9 mouse cellular contexts compared by ENCODE assay signal in the genomic region with DNA sequence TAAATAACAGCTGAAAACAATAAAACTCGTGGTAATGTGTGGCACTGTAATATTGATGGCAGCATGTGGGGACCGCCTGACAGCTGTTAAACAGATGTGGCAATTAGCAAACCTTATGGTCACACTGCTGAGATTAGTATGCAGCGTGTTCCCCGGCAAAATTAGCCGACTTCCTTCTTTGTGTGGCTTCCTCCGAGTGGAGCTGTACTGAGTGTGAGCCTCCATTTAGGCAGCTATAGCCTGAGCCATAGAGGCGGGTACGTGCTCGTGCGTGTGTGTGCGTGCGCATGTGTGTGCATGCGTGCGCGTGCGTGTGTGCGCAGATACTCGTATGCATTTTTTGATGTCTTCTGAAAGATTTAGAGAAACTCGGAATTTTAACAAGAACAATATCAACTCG. TPM values are rescaled to one million over a fixed set of nuclear protein-coding genes. Genes with fewer than 3 reads are reported as not detected.
DNase-seq lines count a peak whose midpoint lies in the region; ATAC-seq and TF ChIP-seq lines count a peak whose summit lies in the region.
"Had no signal": no experiment of that assay in that cellular context is flagged by ENCODE, and none has a peak within 500 bp of the region (broad histone marks: within the 10 kb centered on the region; RNA-seq: fewer than 3 reads in every experiment).

No protein-coding gene starts in this region.

- 71% methylated on average over 20 of the region's 20 CpGs for WGBS in lung, embryonic 16.5 days
- 64% methylated on average over 20 of the region's 20 CpGs for WGBS in embryonic facial prominence, embryonic 13.5 days
- WGBS in hindbrain, postnatal 0 days = 71% methylated on average over 20 of the region's 20 CpGs
- WGBS in neural tube, embryonic 13.5 days = 55% methylated on average over 20 of the region's 20 CpGs

- H3K36me3 ChIP-seq in lung, embryonic 16.5 days (ENCODE audit: control insufficient read depth, insufficient read depth, low read length) = no peaks in the 10 kb centered on the region
- no peaks in the 10 kb centered on the region for H3K36me3 ChIP-seq in embryonic facial prominence, embryonic 13.5 days
- no peaks in the 10 kb centered on the region for H3K36me3 ChIP-seq in hindbrain, postnatal 0 days (ENCODE audit: insufficient read depth, low read length)
- no peaks in the 10 kb centered on the region for H3K36me3 ChIP-seq in neural tube, embryonic 13.5 days

- no peak for TF ChIP-seq CTCF in hindbrain, postnatal 0 days (IDR thresholded peaks at IDR 0.05; ENCODE audit: low read depth)

- no peaks in the 10 kb centered on the region for H3K4me1 ChIP-seq in lung, embryonic 16.5 days (replicated peaks; ENCODE audit: control insufficient read depth, insufficient read depth, low read length)
- 0 out of 2 replicates have a peak, but pooled peaks cover 6% of the 10 kb centered on the region for H3K4me1 ChIP-seq in embryonic facial prominence, embryonic 13.5 days
- H3K4me1 ChIP-seq in hindbrain, postnatal 0 days (ENCODE audit: insufficient read depth, low read length) = no peaks in the 10 kb centered on the region
- H3K4me1 ChIP-seq in neural tube, embryonic 13.5 days (replicated peaks) = peaks cover 39% of the 10 kb centered on the region

- peak; percentile 52; the same call in 1 of the 2 replicates for ATAC-seq in lung, embryonic 16.5 days (ENCODE audit: low read depth)
- no peak for ATAC-seq in embryonic facial prominence, embryonic 13.5 days (ENCODE audit: insufficient number of reproducible peaks, insufficient read depth, low FRiP score, low TSS enrichment, low read depth)
- peak; percentile 47; the same call in 1 of the 2 replicates for ATAC-seq in hindbrain, postnatal 0 days
- ATAC-seq in neural tube, embryonic 13.5 days (ENCODE audit: low read depth) = peak; percentile 85

- no peak overlapping the region for H3K4me2 ChIP-seq in lung, embryonic 16.5 days (ENCODE audit: low read depth, low read length)
- peak overlapping the region; percentile 30 for H3K4me2 ChIP-seq in embryonic facial prominence, embryonic 13.5 days
- H3K4me2 ChIP-seq in hindbrain, postnatal 0 days (ENCODE audit: low read depth, low read length) = no peak overlapping the region
- peak overlapping the region; percentile 23 for H3K4me2 ChIP-seq in neural tube, embryonic 13.5 days

- no peak overlapping the region for H3K4me3 ChIP-seq in lung, embryonic 16.5 days (ENCODE audit: low read length)
- no peak overlapping the region for H3K4me3 ChIP-seq in embryonic facial prominence, embryonic 13.5 days
- H3K4me3 ChIP-seq in hindbrain, postnatal 0 days (ENCODE audit: low read length) = no peak overlapping the region
- no peak overlapping the region for H3K4me3 ChIP-seq in neural tube, embryonic 13.5 days
- H3K4me3 ChIP-seq: left cerebral cortex, adult 2 months had no signal

- H3K9ac ChIP-seq in lung, embryonic 16.5 days (ENCODE audit: low read length) = no peak overlapping the region
- no peak overlapping the region for H3K9ac ChIP-seq in embryonic facial prominence, embryonic 13.5 days
- H3K9ac ChIP-seq in hindbrain, postnatal 0 days (replicated peaks; ENCODE audit: low read length) = no peak overlapping the region
- no peak overlapping the region for H3K9ac ChIP-seq in neural tube, embryonic 13.5 days

- no peaks in the 10 kb centered on the region for H3K27me3 ChIP-seq in lung, embryonic 16.5 days (ENCODE audit: control insufficient read depth, insufficient read depth, low read depth, low read length)
- H3K27me3 ChIP-seq in embryonic facial prominence, embryonic 13.5 days = no peaks in the 10 kb centered on the region
- no peaks in the 10 kb centered on the region for H3K27me3 ChIP-seq in hindbrain, postnatal 0 days (ENCODE audit: insufficient read depth, low read length)
- no peaks in the 10 kb centered on the region for H3K27me3 ChIP-seq in neural tube, embryonic 13.5 days

- no peak for DNase-seq in lung, postnatal 36 days
- DNase-seq in hindbrain, postnatal 0 days (ENCODE audit: low spot score) = peak; percentile 40
- DNase-seq in cerebellum, adult 9-11 months = no peak
- DNase-seq in cerebellum, adult 18-20 months = no peak
- DNase-seq in right cerebral cortex, postnatal 14 days = no peak

- H3K9me3 ChIP-seq in lung, embryonic 16.5 days (ENCODE audit: control insufficient read depth, low read length) = no peaks in the 10 kb centered on the region
- no peaks in the 10 kb centered on the region for H3K9me3 ChIP-seq in embryonic facial prominence, embryonic 13.5 days
- no peaks in the 10 kb centered on the region for H3K9me3 ChIP-seq in hindbrain, postnatal 0 days (ENCODE audit: low read length)
- no peaks in the 10 kb centered on the region for H3K9me3 ChIP-seq in neural tube, embryonic 13.5 days

- H3K27ac ChIP-seq in lung, embryonic 16.5 days (ENCODE audit: low read length) = no peak overlapping the region
- no peak overlapping the region for H3K27ac ChIP-seq in embryonic facial prominence, embryonic 13.5 days
- no peak overlapping the region for H3K27ac ChIP-seq in hindbrain, postnatal 0 days
- peak overlapping the region; percentile 80 for H3K27ac ChIP-seq in neural tube, embryonic 13.5 days (replicated peaks)
- H3K27ac ChIP-seq: left cerebral cortex, adult 2 months had no signal

RNA-seq across cellular contexts. Expression of gene Zfp64, which starts 53.4 kb away (rescaled TPM):
- 29.8 and 31.7 TPM in 2 replicates for polyA plus RNA-seq in lung, embryonic 16.5 days (2015; fragmentation: Nextera tagmentation; extraction: Ambion mirVana)
- 54.0 and 54.8 TPM in 2 replicates for polyA plus RNA-seq in embryonic facial prominence, embryonic 13.5 days (2015; fragmentation: Nextera tagmentation; extraction: Ambion mirVana)
- 32.1 and 44.3 TPM in 2 replicates for total RNA-seq in hindbrain, postnatal 0 days (2014; rRNA removed)
- 24.9 and 27.5 TPM in 2 replicates for polyA plus RNA-seq in hindbrain, postnatal 0 days (2015; fragmentation: Nextera tagmentation; extraction: Ambion mirVana)
- 23.9 and 25.1 TPM in 2 replicates for polyA plus RNA-seq in neural tube, embryonic 13.5 days (2015; fragmentation: Nextera tagmentation; extraction: Ambion mirVana)

Comparison
In these comparisons a context has a peak if more than half of its experiments do, and no peak if none do; other contexts are left out.
1. H3K4me2 ChIP-seq: peak in embryonic facial prominence, embryonic 13.5 days (single experiment) and neural tube, embryonic 13.5 days (single experiment); none in lung, embryonic 16.5 days (single experiment) and hindbrain, postnatal 0 days (single experiment).